In the genomic region with DNA sequence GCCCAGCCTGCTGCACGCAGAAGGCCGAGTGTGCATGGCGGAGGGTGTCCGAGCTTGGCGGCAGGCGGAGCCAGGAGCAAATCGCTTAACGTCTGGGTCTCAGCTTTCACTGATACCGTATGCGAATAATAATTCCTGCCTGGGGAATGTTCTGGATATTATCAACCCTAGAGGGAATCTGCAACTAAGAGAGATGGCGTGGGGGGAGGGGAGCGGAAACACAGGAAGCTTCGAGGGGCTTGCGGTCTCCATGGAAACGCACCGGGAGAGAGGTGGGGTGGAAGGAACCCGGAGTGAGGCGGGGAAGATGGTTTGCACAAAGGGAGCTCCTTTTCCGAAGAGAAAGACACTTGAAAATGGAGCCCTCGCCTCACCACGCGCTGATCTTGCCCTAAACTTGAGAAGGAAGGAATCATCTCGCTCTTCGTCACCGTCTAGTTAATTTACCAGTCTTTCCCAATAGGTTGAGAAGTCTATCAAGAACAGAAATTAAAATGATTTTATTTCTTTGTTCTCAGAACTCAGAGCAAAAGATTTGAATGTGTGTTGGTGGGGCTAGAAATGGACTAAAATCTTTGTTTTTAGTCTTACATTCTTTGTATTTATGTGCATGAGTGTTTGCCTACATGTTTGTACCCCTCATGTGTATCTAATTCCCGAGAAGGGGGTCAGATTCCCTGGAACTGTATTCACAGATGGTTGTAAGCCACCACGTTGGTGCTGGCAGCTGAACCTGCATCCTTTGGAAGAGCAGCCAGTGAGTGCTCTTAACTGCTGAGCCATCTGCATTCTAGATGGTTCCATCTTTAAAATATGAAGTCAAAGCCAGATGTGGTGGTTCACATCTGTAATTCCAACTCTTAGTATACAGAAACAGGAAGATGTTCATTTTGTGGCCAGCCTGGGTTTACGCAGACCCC, we compare ENCODE assay signal across 9 mouse cellular contexts. TPM values are rescaled to one million over a fixed set of nuclear protein-coding genes. Genes with fewer than 3 reads are reported as not detected.
DNase-seq lines count a peak whose midpoint lies in the region; ATAC-seq and TF ChIP-seq lines count a peak whose summit lies in the region.
"Had no signal": no experiment of that assay in that cellular context is flagged by ENCODE, and none has a peak within 500 bp of the region (broad histone marks: within the 10 kb centered on the region; RNA-seq: fewer than 3 reads in every experiment).

No protein-coding gene starts in this region.

- no peaks in the 10 kb centered on the region for H3K36me3 ChIP-seq in ES-Bruce4 (ENCODE audit: control insufficient read depth, insufficient read depth, low read length, poor library complexity, severe bottlenecking)
- no peaks in the 10 kb centered on the region for H3K36me3 ChIP-seq in hindbrain, embryonic 15.5 days
- H3K36me3 ChIP-seq in limb, embryonic 13.5 days: no peaks in the 10 kb centered on the region
- H3K36me3 ChIP-seq in midbrain, embryonic 15.5 days (replicated peaks): no peaks in the 10 kb centered on the region

- peak overlapping the region; percentile 48 for H3K4me2 ChIP-seq in hindbrain, embryonic 15.5 days
- H3K4me2 ChIP-seq in limb, embryonic 13.5 days (replicated peaks): peak overlapping the region; percentile 54
- peak overlapping the region; percentile 37 for H3K4me2 ChIP-seq in midbrain, embryonic 15.5 days

- DNase-seq in ZHBTc4 (ENCODE audit: low read depth, low spot score): peak; percentile 74
- DNase-seq in forelimb bud, embryonic 11.5 days (ENCODE audit: low read depth, low spot score): peak; percentile 94
- peak; percentile 67 for DNase-seq in testis, postnatal 14 days (ENCODE audit: low spot score)
- no peak for DNase-seq in urinary bladder, adult 2 months (ENCODE audit: low spot score)

- no peak for TF ChIP-seq EP300 in ES-Bruce4 (IDR thresholded peaks at IDR 0.05; ENCODE audit: insufficient read depth, low read depth, low read length)

- no peak overlapping the region for H3K9ac ChIP-seq in ES-Bruce4 (ENCODE audit: low read depth, poor library complexity, severe bottlenecking)
- no peak overlapping the region for H3K9ac ChIP-seq in hindbrain, embryonic 15.5 days
- H3K9ac ChIP-seq in limb, embryonic 13.5 days: peak overlapping the region; percentile 55
- peak overlapping the region; percentile 24; the same call in 1 of the 2 replicates for H3K9ac ChIP-seq in midbrain, embryonic 15.5 days

- no peak overlapping the region for H3K27ac ChIP-seq in ES-Bruce4 (ENCODE audit: insufficient read depth, low read length)
- peak overlapping the region; percentile 91 for H3K27ac ChIP-seq in hindbrain, embryonic 15.5 days (replicated peaks)
- peak overlapping the region; percentile 89 for H3K27ac ChIP-seq in limb, embryonic 13.5 days
- peak overlapping the region; percentile 95 for H3K27ac ChIP-seq in midbrain, embryonic 15.5 days

- no peaks in the 10 kb centered on the region for H3K9me3 ChIP-seq in ES-Bruce4 (replicated peaks; ENCODE audit: control insufficient read depth, insufficient read depth, low read length, poor library complexity, severe bottlenecking)
- H3K9me3 ChIP-seq in hindbrain, embryonic 15.5 days: no peaks in the 10 kb centered on the region
- H3K9me3 ChIP-seq in limb, embryonic 13.5 days: no peaks in the 10 kb centered on the region
- no peaks in the 10 kb centered on the region for H3K9me3 ChIP-seq in midbrain, embryonic 15.5 days

- TF ChIP-seq POLR2A in ES-Bruce4 (IDR thresholded peaks at IDR 0.05; ENCODE audit: insufficient read depth, low read length): no peak

- no peaks in the 10 kb centered on the region for H3K27me3 ChIP-seq in ES-Bruce4 (ENCODE audit: control insufficient read depth, insufficient read depth, low read length, poor library complexity, severe bottlenecking)
- no peaks in the 10 kb centered on the region for H3K27me3 ChIP-seq in hindbrain, embryonic 15.5 days
- no peaks in the 10 kb centered on the region for H3K27me3 ChIP-seq in limb, embryonic 13.5 days
- no peaks in the 10 kb centered on the region for H3K27me3 ChIP-seq in midbrain, embryonic 15.5 days (replicated peaks)

- 5% methylated on average over 28 of the region's 28 CpGs for WGBS in hindbrain, embryonic 15.5 days
- WGBS in limb, embryonic 13.5 days: 6% methylated on average over 28 of the region's 28 CpGs
- 5% methylated on average over 28 of the region's 28 CpGs for WGBS in midbrain, embryonic 15.5 days

- H3K4me3 ChIP-seq in ES-Bruce4 (ENCODE audit: low read depth, low read length): 0 out of 2 replicates have a peak overlapping the region, but pooled peaks have one; percentile 7
- H3K4me3 ChIP-seq in hindbrain, embryonic 15.5 days: peak overlapping the region; percentile 11
- H3K4me3 ChIP-seq in limb, embryonic 13.5 days: peak overlapping the region; percentile 24
- H3K4me3 ChIP-seq in midbrain, embryonic 15.5 days: peak overlapping the region; percentile 11

- peak; percentile 88 for ATAC-seq in hindbrain, embryonic 15.5 days (ENCODE audit: low FRiP score, low read depth)
- peak; percentile 73; the same call in 1 of the 2 replicates for ATAC-seq in limb, embryonic 13.5 days (ENCODE audit: low FRiP score, low read depth)
- ATAC-seq in midbrain, embryonic 15.5 days (replicated peaks): peak; percentile 91

- no peak for TF ChIP-seq CTCF in ES-Bruce4 (IDR thresholded peaks at IDR 0.05; ENCODE audit: low read depth, low read length)

- peaks cover 17% of the 10 kb centered on the region for H3K4me1 ChIP-seq in ES-Bruce4 (ENCODE audit: control insufficient read depth, insufficient read depth, low read length)
- H3K4me1 ChIP-seq in hindbrain, embryonic 15.5 days (replicated peaks): peaks cover 41% of the 10 kb centered on the region
- H3K4me1 ChIP-seq in limb, embryonic 13.5 days: peaks cover 73% of the 10 kb centered on the region
- H3K4me1 ChIP-seq in midbrain, embryonic 15.5 days: peaks cover 53% of the 10 kb centered on the region

RNA-seq across cellular contexts. Expression of a gene that starts 22.8 kb away (rescaled TPM):
- 1.2 and 1.4 TPM in 2 replicates for polyA plus RNA-seq in ES-Bruce4 (2011; ENCODE audit: insufficient read depth, insufficient read length, low read depth, missing spikeins)
- 4.6 and 4.7 TPM in 2 replicates for polyA plus RNA-seq in hindbrain, embryonic 15.5 days (2015; fragmentation: Nextera tagmentation; extraction: Ambion mirVana)
- 7.0 and 7.4 TPM in 2 replicates for polyA plus RNA-seq in limb, embryonic 13.5 days (2015; fragmentation: Nextera tagmentation; extraction: Ambion mirVana)
- 6.4 TPM in 2 replicates for polyA plus RNA-seq in midbrain, embryonic 15.5 days (2015; fragmentation: Nextera tagmentation; extraction: Ambion mirVana)
- 0.15 TPM in 1 of 2 replicates, not detected in the other for polyA plus RNA-seq in urinary bladder, adult 2 months (2012; rRNA removed)
- polyA plus RNA-seq: spleen, adult 2 months had no signal

RNA-seq across cellular contexts. Expression of a gene that starts 32.5 kb away (rescaled TPM):
- polyA plus RNA-seq in ES-Bruce4 (2011; ENCODE audit: insufficient read depth, insufficient read length, low read depth, missing spikeins): 53.6 and 62.0 TPM in 2 replicates
- 45.1 and 52.5 TPM in 2 replicates for polyA plus RNA-seq in hindbrain, embryonic 15.5 days (2015; fragmentation: Nextera tagmentation; extraction: Ambion mirVana)
- polyA plus RNA-seq in limb, embryonic 13.5 days (2015; fragmentation: Nextera tagmentation; extraction: Ambion mirVana): 47.2 and 49.0 TPM in 2 replicates
- polyA plus RNA-seq in midbrain, embryonic 15.5 days (2015; fragmentation: Nextera tagmentation; extraction: Ambion mirVana): 51.1 and 51.4 TPM in 2 replicates
- 11.9 and 12.3 TPM in 2 replicates for polyA plus RNA-seq in urinary bladder, adult 2 months (2012; rRNA removed)

RNA-seq across cellular contexts. Expression of a gene that starts 46.4 kb away (rescaled TPM):
- polyA plus RNA-seq in ES-Bruce4 (2011; ENCODE audit: insufficient read depth, insufficient read length, low read depth, missing spikeins): 11.3 and 11.5 TPM in 2 replicates
- 32.3 and 34.0 TPM in 2 replicates for polyA plus RNA-seq in hindbrain, embryonic 15.5 days (2015; fragmentation: Nextera tagmentation; extraction: Ambion mirVana)
- polyA plus RNA-seq in limb, embryonic 13.5 days (2015; fragmentation: Nextera tagmentation; extraction: Ambion mirVana): 88.5 and 89.8 TPM in 2 replicates
- 25.1 and 29.1 TPM in 2 replicates for polyA plus RNA-seq in midbrain, embryonic 15.5 days (2015; fragmentation: Nextera tagmentation; extraction: Ambion mirVana)
- 34.5 and 34.8 TPM in 2 replicates for polyA plus RNA-seq in urinary bladder, adult 2 months (2012; rRNA removed)

RNA-seq across cellular contexts. Expression of a gene that starts 59.5 kb away (rescaled TPM):
- 26.7 and 30.8 TPM in 2 replicates for polyA plus RNA-seq in ES-Bruce4 (2011; ENCODE audit: insufficient read depth, insufficient read length, low read depth, missing spikeins)
- polyA plus RNA-seq in hindbrain, embryonic 15.5 days (2015; fragmentation: Nextera tagmentation; extraction: Ambion mirVana): 31.5 and 32.4 TPM in 2 replicates
- 12.2 and 14.5 TPM in 2 replicates for polyA plus RNA-seq in limb, embryonic 13.5 days (2015; fragmentation: Nextera tagmentation; extraction: Ambion mirVana)
- polyA plus RNA-seq in midbrain, embryonic 15.5 days (2015; fragmentation: Nextera tagmentation; extraction: Ambion mirVana): 33.9 and 37.3 TPM in 2 replicates
- polyA plus RNA-seq in urinary bladder, adult 2 months (2012; rRNA removed): 15.3 and 17.4 TPM in 2 replicates

Comparison
In these comparisons a context has a peak if more than half of its experiments do, and no peak if none do; other contexts are left out.
1. H3K9ac ChIP-seq: peak in limb, embryonic 13.5 days (single experiment) and midbrain, embryonic 15.5 days (single experiment); none in ES-Bruce4 (single experiment) and hindbrain, embryonic 15.5 days (single experiment).
2. Peak in every context shown above with its lines, with median percentiles within 50 percentile points of each other: H3K4me3 ChIP-seq, ATAC-seq and H3K4me2 ChIP-seq.